Mouse (Mus musculus) mature B cell (primary cell): ENCODE results near the gene Tctex1d2.
"Not testable (repeated sequence)": the region's sequence is repeated elsewhere in the genome, so short reads cannot be mapped to it uniquely, and the experiment has no call there.

Source experiments
- in situ Hi-C: fragments of 300-500 bp; cut with MboI; formaldehyde crosslinking; loops from 2 replicates; pipeline ENCODE4 v1.14.3; 2019

Tctex1d2 gene

DNA sequence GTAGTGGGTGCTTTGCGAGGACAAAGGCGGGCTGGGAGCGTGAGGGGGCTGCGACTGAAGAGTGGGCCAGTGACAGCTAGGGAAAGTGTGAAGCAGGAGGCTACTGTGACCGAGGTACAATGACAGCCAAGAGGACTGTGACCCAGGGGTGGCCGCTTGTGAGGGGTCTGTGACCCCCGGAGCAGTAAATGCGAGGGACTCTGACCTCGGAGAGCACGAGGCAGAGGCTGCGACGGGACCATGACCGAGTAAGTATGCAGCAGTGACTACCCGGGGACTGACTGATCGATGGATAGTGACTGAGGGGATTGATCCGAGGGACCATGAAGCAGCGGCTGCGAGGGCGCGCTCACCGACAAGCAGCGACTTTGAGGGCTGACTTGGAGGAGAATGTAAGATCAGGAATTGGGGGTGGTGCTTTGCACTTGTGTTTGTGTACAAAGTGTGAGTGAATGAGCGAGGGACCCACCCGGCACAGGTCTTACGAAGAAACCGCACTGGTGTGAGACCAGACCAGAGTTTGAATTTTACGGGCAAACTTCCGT is 11.6 kb downstream of the Tctex1d2 start:
- in situ Hi-C loops: no loop called here

- in situ Hi-C loops: no loop called here
Observed at GRCm38 (mm10) chr16:32431926-32432325, 12.4 kb downstream of the Tctex1d2 start.

- in situ Hi-C loops: no loop called here
Observed at GRCm38 (mm10) chr16:32433138-32433537, 13.6 kb downstream of the Tctex1d2 start.

DNA sequence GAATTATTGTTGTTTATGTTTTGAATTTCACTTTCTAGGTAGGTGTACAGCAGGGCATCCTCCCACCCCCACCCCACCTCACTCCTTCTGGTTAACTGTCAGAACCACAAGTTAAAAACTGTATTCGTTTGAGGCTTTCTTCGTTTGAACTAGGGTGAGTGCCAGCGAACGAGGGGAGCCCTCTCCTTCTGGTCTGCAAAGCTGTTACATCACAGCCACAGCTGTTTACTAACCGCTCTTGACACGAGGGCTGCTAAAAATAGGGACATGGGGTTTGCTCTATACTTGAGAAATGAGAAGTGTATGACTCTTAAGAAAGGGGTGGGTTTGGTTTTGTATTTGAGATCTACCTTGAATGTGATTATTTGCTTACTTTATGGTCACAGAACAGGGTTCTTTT is 14.6 kb downstream of the Tctex1d2 start:
- in situ Hi-C loops: no loop called here

- in situ Hi-C loops: no loop called here
Observed at GRCm38 (mm10) chr16:32434691-32435090, 15.2 kb downstream of the Tctex1d2 start.

DNA sequence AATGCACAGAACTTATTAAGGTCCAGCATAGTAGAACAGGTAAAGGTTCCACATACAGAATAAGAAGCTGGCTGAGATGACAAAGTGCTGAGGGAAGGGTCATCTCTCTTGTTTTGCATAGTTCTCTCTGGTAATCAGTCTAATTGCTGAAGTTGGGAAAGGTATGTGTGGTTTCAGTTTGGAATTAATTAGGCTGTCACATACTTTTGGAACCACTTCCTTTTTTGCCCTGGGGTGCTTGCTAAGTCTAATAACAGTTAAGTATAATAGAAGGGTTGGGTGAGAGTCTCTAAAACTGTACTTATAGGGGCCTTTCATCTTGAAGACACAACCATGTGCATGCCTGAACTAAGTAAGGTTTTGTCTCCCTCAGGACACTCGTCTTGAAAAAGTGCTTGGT is 17.2 kb downstream of the Tctex1d2 start:
- in situ Hi-C loops: no loop called here

GRCm38 (mm10) chr16:32437266-32437665 is 17.8 kb downstream of the Tctex1d2 start:
- in situ Hi-C loops: no loop called here

GRCm38 (mm10) chr16:32441432-32441831 is 21.9 kb downstream of the Tctex1d2 start:
- in situ Hi-C loops: no loop called here

DNA sequence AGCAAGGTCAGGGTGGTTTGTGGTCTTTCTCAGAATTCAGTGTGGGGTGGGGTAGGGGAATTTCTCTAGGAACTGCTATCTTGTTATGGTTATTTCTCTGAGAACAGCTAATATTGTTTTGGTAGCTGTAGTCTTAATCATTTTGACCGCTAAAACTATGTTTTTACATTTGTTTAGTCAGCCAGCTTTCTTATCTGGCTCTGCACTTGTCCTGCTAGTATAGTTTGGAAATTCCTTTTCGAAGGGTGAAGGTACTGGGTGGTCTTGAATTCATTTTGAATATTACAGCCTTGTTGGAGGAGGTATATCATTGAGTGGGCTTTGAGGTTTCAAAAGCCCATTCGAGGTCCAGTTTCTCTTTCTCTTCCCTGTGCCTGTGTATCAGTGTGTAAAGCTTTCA is 25.1 kb downstream of the Tctex1d2 start:
- in situ Hi-C loops: not testable (repeated sequence)

- in situ Hi-C loops: no loop called here
Observed at GRCm38 (mm10) chr16:32445558-32445957, 26.1 kb downstream of the Tctex1d2 start.

- in situ Hi-C loops: no loop called here
Observed at GRCm38 (mm10) chr16:32446563-32447138, 27.1 kb downstream of the Tctex1d2 start.

DNA sequence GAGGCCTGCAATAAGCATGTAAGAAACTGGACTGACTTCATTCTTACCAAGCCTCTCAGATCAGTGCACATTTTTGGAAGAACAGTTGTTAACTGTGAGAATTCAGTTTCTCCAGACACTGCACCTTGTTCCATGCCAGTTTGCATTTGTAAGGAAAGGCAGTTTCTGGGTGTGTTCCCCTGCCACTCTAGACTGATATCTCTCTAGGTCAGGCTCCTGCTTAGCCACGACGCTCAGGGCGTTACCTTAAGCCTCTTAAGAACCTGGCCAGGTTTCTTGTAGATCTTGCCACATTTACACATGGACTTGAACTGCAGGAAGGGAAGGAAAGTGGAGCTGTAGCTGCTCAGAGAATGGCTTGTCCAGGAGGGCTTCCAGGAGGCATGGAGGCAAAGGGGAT is 30.2 kb downstream of the Tctex1d2 start:
- in situ Hi-C loops: no loop called here

- in situ Hi-C loops: no loop called here
Observed at GRCm38 (mm10) chr16:32450133-32450532, 30.6 kb downstream of the Tctex1d2 start.

GRCm38 (mm10) chr16:32453102-32453501 is 33.6 kb downstream of the Tctex1d2 start:
- in situ Hi-C loops: no loop called here

GRCm38 (mm10) chr16:32454646-32455045 is 35.1 kb downstream of the Tctex1d2 start:
- in situ Hi-C loops: no loop called here

DNA sequence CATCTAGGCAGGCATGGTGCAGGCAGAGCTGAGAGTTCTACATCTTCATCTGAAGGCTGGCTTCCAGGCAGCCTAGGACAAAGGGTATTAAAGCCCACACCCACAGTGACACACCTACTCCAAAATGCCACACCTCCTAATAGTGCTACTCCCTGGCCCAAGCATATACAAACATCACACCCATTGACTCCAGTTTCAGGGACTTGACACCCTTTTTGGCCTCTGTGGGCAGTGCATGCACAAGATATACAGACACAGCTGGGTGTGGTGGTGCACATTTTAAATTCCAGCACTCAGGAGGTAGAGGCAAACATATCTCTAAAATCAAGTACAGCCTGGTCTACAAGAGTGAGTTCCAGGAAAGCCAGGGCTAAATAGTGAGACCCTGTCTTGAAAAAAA is 36.6 kb downstream of the Tctex1d2 start:
- in situ Hi-C loops: no loop called here

DNA sequence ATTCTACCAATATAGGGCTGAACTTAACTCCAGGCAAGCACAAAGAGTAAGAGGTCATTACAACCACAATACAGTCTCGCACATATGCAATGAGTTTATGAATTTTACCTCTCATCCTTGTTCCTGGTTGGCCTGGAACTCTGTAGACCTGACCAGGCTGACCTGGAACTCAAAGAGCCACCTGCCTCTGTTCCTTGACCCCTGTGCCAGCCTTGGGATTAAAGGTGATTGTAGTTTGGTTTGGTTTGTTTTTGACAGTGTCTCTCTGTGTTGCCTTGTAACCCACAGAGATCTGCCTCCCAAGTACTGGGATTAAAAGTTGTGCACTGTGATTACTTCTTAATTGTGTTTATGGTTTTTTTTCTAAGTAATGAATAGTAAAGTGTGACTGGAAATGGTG is 37.3 kb downstream of the Tctex1d2 start:
- in situ Hi-C loops: no loop called here

- in situ Hi-C loops: no loop called here
Observed at GRCm38 (mm10) chr16:32457589-32458386, 38.3 kb downstream of the Tctex1d2 start.

DNA sequence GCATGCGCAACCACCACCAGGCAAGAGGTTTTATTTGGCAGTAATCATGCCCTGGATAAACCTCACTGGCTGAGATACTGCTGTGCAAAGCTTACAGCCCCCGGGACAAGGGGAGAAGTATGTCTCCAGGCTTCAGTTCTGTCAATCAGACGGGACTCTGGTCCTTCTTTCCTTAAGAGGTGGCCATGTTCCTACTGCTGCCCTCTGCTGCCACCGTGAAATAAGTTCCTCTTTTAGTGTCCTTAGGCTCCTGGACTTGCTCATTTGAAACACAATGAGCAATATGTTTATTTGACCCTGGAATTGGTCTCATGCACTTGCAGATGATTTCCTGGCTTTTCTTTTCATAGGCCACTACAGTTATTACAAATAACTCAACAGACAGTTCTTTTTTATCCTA is 41.0 kb downstream of the Tctex1d2 start:
- in situ Hi-C loops: no loop called here

GRCm38 (mm10) chr16:32461713-32462112 is 42.2 kb downstream of the Tctex1d2 start:
- in situ Hi-C loops: no loop called here

DNA sequence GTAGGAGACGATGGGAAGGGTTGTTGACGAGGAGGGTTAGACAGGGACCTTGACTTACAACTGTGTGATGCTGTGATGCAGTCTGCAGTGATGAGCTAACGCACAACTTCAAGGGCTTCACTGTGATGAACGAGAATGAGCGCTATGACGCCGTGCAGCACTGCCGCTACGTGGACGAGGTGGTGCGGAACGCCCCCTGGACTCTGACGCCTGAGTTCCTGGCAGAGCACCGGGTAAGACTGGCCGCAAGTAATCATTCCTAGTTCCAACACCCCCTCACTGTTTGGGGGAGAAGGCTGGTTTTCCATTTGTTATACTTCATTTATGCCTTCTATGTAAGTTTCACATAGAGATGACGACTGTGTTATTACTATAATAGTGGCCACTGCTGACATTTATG is 43.4 kb downstream of the Tctex1d2 start:
- in situ Hi-C loops: no loop called here

DNA sequence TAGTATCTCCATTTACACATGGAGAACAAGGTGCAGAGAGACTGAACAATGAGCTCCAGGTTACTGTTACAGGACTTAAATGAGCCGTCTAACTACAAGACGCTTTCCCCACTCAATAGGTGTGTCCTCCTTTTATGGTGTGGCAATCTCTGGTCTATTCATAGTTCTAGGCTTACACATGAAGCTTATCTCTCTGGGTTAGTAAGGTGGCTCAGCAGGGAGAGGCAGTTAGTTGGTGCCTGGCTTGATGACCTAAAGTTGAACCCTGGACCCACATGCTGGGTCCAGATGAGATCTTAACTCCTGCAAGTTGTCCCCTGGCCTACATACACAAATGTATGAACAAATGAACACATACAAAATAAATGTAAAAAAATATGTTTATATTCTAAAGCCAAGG is 43.9 kb downstream of the Tctex1d2 start:
- in situ Hi-C loops: no loop called here

GRCm38 (mm10) chr16:32464908-32465307 is 45.4 kb downstream of the Tctex1d2 start:
- in situ Hi-C loops: no loop called here
